14 mouse cellular contexts compared by ENCODE assay signal in the genomic region with DNA sequence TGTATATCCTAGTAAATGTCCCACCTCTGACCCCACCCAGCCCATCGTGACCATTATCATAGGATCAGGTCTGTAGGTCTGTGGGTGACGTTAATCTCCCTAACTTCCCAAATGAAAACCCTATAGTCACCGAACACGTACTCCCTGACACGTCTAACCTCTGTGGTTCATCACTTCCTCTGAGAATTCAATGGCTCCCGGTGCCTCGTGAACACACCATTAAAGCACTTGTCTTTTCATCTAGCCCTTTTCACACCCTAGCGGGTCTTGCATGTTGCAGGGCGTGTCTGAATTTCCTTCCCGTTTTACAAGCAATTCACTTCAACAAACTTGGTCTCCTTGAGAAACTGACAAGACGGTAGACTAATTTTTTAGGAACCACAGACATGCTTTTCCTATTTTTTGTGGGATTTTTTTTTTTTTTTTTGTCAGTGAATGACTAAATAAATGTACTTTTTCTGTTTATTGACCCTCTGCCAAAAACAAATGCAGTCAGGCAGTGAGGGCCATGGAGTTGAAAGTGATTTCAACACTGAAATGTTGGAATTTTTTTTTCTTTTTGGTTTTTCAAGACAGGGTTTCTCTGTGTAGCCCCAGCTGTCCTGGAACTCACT. TPM values are rescaled to one million over a fixed set of nuclear protein-coding genes. Genes with fewer than 3 reads are reported as not detected.
DNase-seq lines count a peak whose midpoint lies in the region; ATAC-seq and TF ChIP-seq lines count a peak whose summit lies in the region.
"Had no signal": no experiment of that assay in that cellular context is flagged by ENCODE, and none has a peak within 500 bp of the region (broad histone marks: within the 10 kb centered on the region; RNA-seq: fewer than 3 reads in every experiment).

No protein-coding gene starts in this region.

- TF ChIP-seq CTCF in gastrocnemius, adult 2 months (IDR thresholded peaks at IDR 0.05), result no peak
- TF ChIP-seq CTCF in bone marrow macrophage, adult 2 months (IDR thresholded peaks at IDR 0.05; ENCODE audit: low read depth, low read length), result no peak

- peaks cover 65% of the 10 kb centered on the region for H3K4me1 ChIP-seq in bone marrow macrophage, adult 2 months (ENCODE audit: control insufficient read depth, insufficient read depth, low read length)
- H3K4me1 ChIP-seq in liver, embryonic 16.5 days (ENCODE audit: control insufficient read depth, low read depth, low read length), result peaks cover 81% of the 10 kb centered on the region
- H3K4me1 ChIP-seq in midbrain, embryonic 15.5 days, result no peaks in the 10 kb centered on the region
- H3K4me1 ChIP-seq in heart, embryonic 11.5 days (ENCODE audit: control insufficient read depth, insufficient read depth, low read length), result peaks cover 83% of the 10 kb centered on the region

- no peak overlapping the region for H3K4me3 ChIP-seq in gastrocnemius, adult 2 months
- H3K4me3 ChIP-seq in bone marrow macrophage, adult 2 months (ENCODE audit: insufficient read depth, low read length), result no peak overlapping the region
- H3K4me3 ChIP-seq in liver, embryonic 16.5 days (ENCODE audit: low read depth, low read length), result no peak overlapping the region
- H3K4me3 ChIP-seq in midbrain, embryonic 15.5 days, result no peak overlapping the region
- H3K4me3 ChIP-seq in heart, embryonic 11.5 days (ENCODE audit: low read depth, low read length), result no peak overlapping the region
- H3K4me3 ChIP-seq: midbrain, embryonic 10.5 days had no signal

- no peak for DNase-seq in gastrocnemius, adult 2 months
- DNase-seq in gastrocnemius, postnatal 25 days, result no peak
- DNase-seq in spleen, adult 12 weeks (ENCODE audit: low spot score), result peak; percentile 33
- no peak for DNase-seq in frontal cortex, postnatal 25 days (ENCODE audit: low spot score in 2 of 2)
- DNase-seq: cerebellum, adult 9-11 months; kidney, postnatal 4 days; left cerebral cortex, postnatal 4 days had no signal

- no peaks in the 10 kb centered on the region for H3K36me3 ChIP-seq in liver, embryonic 16.5 days (ENCODE audit: control insufficient read depth, insufficient read depth)
- no peaks in the 10 kb centered on the region for H3K36me3 ChIP-seq in midbrain, embryonic 15.5 days (replicated peaks)
- H3K36me3 ChIP-seq in heart, embryonic 11.5 days (ENCODE audit: control insufficient read depth, insufficient read depth, low read length), result no peaks in the 10 kb centered on the region
- H3K36me3 ChIP-seq: midbrain, embryonic 10.5 days had no signal

- no peaks in the 10 kb centered on the region for H3K27me3 ChIP-seq in liver, embryonic 16.5 days (ENCODE audit: control insufficient read depth, insufficient read depth, low read depth, low read length)
- H3K27me3 ChIP-seq in midbrain, embryonic 15.5 days (replicated peaks), result no peaks in the 10 kb centered on the region
- no peaks in the 10 kb centered on the region for H3K27me3 ChIP-seq in heart, embryonic 11.5 days (ENCODE audit: control insufficient read depth, insufficient read depth, low read length)

- no peak for TF ChIP-seq POLR2A in bone marrow macrophage, adult 2 months (IDR thresholded peaks at IDR 0.05; ENCODE audit: borderline replicate concordance, low read depth, low read length)

- intact Hi-C loops in gastrocnemius, adult 2 months (cut with DNase I), result no loop called here

- peak overlapping the region; percentile 28 for H3K27ac ChIP-seq in gastrocnemius, adult 2 months
- peak overlapping the region; percentile 71 for H3K27ac ChIP-seq in bone marrow macrophage, adult 2 months (ENCODE audit: insufficient read depth, low read depth, low read length)
- peak overlapping the region; percentile 93 for H3K27ac ChIP-seq in liver, embryonic 16.5 days (ENCODE audit: low read length)
- H3K27ac ChIP-seq in midbrain, embryonic 15.5 days, result no peak overlapping the region
- no peak overlapping the region for H3K27ac ChIP-seq in heart, embryonic 11.5 days (ENCODE audit: low read depth, low read length)
- H3K27ac ChIP-seq: hindbrain, embryonic 14.5 days; midbrain, embryonic 10.5 days; stomach, postnatal 0 days had no signal

- no peak for ATAC-seq in liver, embryonic 16.5 days (ENCODE audit: low read depth)
- ATAC-seq in midbrain, embryonic 15.5 days (replicated peaks), result no peak
- ATAC-seq in heart, embryonic 11.5 days (replicated peaks; ENCODE audit: insufficient number of reproducible peaks, low FRiP score, low TSS enrichment), result no peak

- no peak overlapping the region for H3K9ac ChIP-seq in liver, embryonic 16.5 days (ENCODE audit: low read depth, low read length)
- no peak overlapping the region for H3K9ac ChIP-seq in midbrain, embryonic 15.5 days
- H3K9ac ChIP-seq in heart, embryonic 11.5 days (ENCODE audit: low read depth, low read length), result no peak overlapping the region
- H3K9ac ChIP-seq: hindbrain, embryonic 14.5 days had no signal

- H3K4me2 ChIP-seq in liver, embryonic 16.5 days (ENCODE audit: low read depth, low read length), result 0 out of 2 replicates have a peak overlapping the region, but pooled peaks have one; percentile 14
- no peak overlapping the region for H3K4me2 ChIP-seq in midbrain, embryonic 15.5 days
- no peak overlapping the region for H3K4me2 ChIP-seq in heart, embryonic 11.5 days
- H3K4me2 ChIP-seq: hindbrain, embryonic 14.5 days had no signal

- WGBS in liver, embryonic 16.5 days (ENCODE audit: insufficient replicate concordance), result 18% methylated on average over 11 of the region's 11 CpGs
- 96% methylated on average over 11 of the region's 11 CpGs for WGBS in midbrain, embryonic 15.5 days
- WGBS in heart, embryonic 11.5 days (ENCODE audit: insufficient replicate concordance), result 83% methylated on average over 11 of the region's 11 CpGs

- no peaks in the 10 kb centered on the region for H3K9me3 ChIP-seq in liver, embryonic 16.5 days (replicated peaks; ENCODE audit: control insufficient read depth, low read length)
- no peaks in the 10 kb centered on the region for H3K9me3 ChIP-seq in midbrain, embryonic 15.5 days
- no peaks in the 10 kb centered on the region for H3K9me3 ChIP-seq in heart, embryonic 11.5 days (replicated peaks; ENCODE audit: control insufficient read depth, low read length)
- H3K9me3 ChIP-seq: midbrain, embryonic 10.5 days had no signal

RNA-seq across cellular contexts. Expression of a gene that starts 23.5 kb away (rescaled TPM):
- total RNA-seq in gastrocnemius, adult 2 months (2021), result 1 to 10 TPM; 3.9 to 8.6 TPM
- 10 to 100 TPM in 1 of 2 experiments, 1 to 10 TPM in 1; 9.9 to 13.8 TPM for total RNA-seq in gastrocnemius, postnatal 25 days (2021)
- 72.4 and 102 TPM in 2 replicates for polyA plus RNA-seq in bone marrow macrophage, adult 2 months (2012; ENCODE audit: insufficient read depth, insufficient read length, missing spikeins)
- 18.5 and 20.0 TPM in 2 replicates for polyA plus RNA-seq in liver, embryonic 16.5 days (2015; fragmentation: Nextera tagmentation; extraction: Ambion mirVana)
- polyA plus RNA-seq in midbrain, embryonic 15.5 days (2015; fragmentation: Nextera tagmentation; extraction: Ambion mirVana), result 1.2 and 2.0 TPM in 2 replicates
- 59.1 and 81.1 TPM in 2 replicates for polyA plus RNA-seq in heart, embryonic 11.5 days (2014; fragmentation: Nextera tagmentation; extraction: Ambion mirVana)

Comparison
In these comparisons a context has a peak if more than half of its experiments do, and no peak if none do; other contexts are left out.
1. H3K27ac ChIP-seq: peak in gastrocnemius, adult 2 months (single experiment), bone marrow macrophage, adult 2 months (single experiment) and liver, embryonic 16.5 days (single experiment); none in midbrain, embryonic 15.5 days (single experiment) and heart, embryonic 11.5 days (single experiment).